Mouse (Mus musculus) right cerebral cortex, postnatal 10 days (tissue): ENCODE results near the gene Rheb.
A peak's percentile ranks its signal among the peaks of the same experiment; 100 is the strongest.
"Not testable (repeated sequence)": the region's sequence is repeated elsewhere in the genome, so short reads cannot be mapped to it uniquely, and the experiment has no call there.

Experiments
- DNase-seq, 2 experiments: peaks; one replicate each; pipeline ENCODE4 v3.0.0; 2021; ENCODE audit warnings: low spot score in 2 of 2

Rheb gene

DNA sequence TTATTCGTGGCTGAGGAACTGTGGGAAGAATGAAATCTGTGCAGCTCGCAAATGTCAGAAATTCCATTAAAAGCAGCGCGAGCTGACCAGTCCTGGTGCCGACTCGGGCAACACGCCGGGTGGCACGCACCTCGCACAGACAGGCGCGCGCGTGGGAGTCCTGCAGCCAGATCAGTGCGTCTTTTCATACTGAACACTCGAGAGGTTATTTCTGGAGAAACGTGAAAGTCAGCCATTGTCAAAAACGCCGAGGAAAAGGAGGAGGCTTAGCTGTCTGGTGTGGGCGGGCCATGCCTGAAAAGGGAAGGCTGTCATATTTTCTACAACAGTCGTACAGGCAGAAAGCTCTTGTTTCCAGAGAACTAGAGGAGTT is 665 bp upstream of the Rheb start:
- peak in 1 of 2 experiments; percentile 84 for DNase-seq

DNA sequence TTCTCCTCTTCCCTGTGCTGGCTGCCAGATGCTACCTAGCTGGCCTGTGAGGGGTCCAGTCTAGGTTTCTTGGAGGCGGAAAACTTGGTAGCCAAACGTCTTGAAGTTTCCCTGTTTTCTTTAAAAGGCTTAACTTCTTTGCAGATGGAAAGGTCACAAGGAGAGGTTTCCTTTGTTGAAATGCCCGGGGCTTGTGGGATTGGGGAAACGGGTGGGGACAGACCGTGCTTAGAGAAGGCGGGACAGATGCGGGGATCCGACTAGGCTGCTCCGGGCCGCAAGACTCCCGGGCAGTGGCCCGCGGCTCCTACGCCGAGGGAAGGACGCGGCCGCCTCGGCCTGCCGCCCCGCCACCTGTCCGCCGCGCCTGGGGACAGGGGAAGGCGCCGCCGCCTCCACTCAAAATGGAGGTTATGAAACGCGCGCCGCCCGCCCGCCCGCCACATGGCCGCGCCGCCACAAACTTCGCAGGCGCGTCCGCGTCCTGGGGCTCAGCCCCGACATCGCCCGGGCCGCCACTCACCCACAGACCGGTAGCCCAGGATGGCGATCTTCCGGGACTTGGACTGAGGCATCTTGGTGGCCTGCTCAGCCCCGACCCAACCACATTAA is 656 bp downstream of the Rheb start:
- DNase-seq, result no peak

DNA sequence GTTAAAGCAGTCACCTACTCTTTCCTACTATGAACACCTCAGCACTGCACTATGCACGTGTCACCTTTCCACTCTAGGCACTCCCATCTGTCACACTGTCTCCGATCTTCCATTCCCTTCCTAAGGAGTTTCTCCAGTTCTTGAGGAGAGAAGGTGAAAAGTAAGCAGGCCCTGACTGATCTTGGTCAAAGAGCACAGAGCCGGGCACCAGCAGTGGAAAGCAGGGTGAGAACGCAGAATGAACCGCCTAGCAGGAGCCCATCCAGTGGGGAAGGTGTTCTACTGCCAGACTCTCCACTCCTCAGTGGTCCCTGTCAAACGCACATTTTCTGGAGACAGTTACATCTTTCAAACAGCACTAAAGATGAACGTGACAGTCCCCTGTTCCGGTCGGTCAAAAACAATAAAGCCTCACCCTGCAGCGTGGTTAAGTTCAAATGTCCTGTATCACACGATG is 1.4 kb downstream of the Rheb start:
- no peak for DNase-seq

DNA sequence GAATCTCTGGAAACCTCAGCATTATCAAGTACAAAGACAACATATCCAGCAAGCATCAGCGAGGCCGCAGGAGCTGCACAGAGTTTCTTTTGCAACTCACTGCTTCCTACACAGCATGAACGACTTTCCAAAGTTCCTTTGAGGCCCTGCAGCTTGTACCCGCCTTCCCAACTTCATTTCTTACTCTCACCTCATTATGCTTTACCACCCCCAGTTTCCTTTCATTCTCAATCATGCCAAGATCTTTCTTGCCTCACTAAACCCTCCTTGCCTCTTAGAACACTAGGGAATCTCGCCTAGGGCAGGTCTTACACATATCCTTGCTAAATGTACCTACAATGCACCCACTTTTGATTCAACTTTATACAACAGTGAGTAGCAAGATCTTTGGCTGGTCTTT is 7.9 kb downstream of the Rheb start:
- DNase-seq, result no peak

DNA sequence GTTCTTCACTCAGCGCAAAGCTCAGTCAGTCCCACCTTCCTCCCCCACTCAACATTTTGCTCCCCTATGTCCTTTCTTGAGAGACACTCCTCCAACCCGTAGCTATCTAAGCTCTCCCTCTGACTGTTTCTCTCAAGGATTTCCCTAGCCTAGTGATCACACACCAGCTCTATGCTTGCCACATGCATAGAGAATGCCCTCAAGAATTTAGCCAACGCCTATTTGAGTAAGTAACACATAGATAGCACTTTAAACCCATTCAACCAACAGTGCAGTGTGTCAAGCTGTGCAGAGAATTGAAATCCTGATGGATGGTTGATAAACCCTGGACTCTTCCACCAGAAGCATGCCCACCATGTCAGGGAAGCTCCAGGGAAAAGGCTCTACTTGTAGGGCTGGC is 10.5 kb downstream of the Rheb start:
- DNase-seq, result no peak

DNA sequence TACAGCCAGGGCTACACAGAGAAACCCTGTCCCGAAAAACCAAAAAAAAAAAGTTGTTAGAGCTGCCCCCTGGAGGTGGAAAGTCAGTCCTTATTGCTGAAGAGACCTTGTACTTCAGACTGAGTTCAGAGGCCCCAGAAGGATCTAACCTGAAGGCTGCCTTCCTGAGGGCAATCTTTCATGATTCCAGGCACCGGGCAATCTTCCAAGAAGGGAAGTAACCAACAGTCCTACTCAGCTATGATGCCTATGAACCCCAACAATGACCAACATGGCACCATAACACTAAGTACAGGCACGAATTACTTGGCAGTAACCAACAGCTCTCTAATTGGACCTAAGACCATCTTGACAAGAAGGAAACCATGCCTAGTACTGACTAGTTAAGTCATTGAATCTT is 14.0 kb downstream of the Rheb start:
- DNase-seq, result no peak

DNA sequence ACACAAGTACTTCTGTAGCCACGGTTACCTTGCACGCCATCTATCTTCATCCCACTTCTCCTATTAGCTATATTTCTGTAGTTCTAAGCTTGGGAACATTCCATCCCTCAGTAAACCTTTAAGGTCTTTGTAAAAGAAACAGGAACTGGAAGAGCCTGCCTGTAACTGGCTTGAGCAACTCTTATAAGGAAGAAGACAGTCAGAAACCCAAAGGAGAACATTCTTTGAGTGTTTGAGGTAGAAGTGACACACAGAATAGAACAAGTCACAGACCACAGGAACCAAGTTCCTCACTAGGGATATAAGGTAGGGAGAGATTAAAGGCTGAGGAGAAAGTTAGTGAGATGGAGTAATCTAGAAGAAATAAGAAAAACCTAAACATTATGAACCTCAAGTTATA is 15.3 kb downstream of the Rheb start:
- no peak for DNase-seq

DNA sequence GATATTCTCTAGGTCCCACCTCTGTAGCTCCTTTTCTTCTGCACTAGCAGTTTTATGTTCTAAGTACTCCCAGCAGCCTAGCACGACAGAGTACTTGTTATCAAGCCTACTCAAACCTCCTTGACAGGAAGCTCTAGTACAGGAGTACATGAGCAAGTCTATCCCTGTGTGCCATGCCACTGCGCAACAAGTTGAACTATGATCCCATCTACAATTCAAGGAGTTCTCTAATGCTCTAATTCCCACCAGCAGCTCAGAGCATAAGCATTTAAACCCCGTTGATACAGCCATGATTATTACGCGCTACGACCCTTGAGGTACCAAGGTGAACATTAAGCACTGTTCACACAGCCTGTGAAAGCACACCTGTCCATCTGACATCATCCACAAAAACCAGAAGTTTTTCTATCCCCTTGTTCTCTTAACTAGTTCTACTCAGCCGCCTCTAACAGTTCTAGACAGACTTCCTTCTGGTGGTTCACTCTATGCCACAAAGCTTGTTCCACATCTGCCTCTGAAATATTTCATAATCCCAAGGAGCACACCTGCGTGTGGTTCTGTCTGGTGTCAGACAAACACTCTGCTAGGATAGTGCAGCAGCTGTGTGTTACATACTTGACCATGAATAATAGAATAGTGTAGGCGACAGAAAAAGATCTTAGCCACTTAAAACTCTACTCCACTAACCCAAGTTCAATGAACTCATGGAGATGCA is 16.2 kb downstream of the Rheb start:
- DNase-seq, result no peak

DNA sequence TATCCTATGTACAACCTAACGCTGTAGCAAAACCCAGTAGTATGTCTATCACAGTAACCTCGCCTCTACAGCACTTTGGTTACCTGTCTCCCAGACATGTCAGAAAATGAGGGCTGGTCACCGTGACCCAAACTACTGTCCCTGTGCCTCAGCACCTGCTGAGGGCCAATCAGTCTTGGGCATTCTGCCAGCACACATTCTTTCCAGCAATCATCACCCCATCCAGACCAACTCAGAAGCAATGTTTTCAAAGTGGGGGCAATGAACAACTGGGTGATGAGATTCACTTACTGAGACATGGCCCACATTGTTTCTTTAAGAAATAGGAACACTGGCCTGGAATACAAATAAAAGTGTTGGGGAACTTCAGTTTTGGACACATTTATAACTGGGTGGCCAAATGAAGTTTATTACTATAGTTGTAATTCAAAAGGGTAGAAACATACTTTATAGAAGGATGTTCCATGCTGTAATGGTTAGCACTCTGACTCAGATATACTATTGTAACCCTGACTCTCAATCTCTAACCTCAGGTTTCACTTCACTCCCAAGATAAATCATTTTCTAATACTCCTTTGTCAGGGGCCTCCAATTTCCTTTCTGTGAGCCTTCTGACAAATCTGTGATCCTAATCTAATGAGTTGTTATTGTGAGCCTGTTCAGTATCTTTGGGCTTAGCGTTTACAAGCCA is 16.9 kb downstream of the Rheb start:
- DNase-seq, result no peak

DNA sequence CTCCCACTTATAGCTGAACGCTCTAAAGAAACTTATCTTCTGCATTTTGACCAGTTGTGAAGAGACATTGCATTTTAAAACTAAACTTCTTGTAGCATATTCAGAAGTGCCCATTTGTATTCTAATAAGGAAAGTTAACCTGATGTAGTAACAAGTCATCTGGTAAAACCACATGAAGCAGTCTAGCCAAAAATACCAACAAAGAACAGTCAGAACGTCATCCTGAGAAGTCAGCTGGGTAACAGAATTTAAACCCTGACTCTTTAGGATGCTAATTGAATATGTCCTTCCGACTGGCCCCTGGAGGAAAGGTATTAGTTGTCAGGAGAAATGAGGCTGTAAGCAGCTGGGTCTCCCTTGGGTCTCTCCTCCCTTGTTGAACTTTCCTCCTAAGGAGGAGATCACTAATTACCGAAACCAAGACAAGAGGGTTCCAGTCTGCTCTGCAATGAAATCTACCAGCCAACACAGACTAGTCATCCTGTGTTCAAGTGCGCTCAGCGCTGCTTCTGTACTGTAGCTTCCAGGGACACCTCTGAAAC is 18.5 kb downstream of the Rheb start:
- no peak for DNase-seq

DNA sequence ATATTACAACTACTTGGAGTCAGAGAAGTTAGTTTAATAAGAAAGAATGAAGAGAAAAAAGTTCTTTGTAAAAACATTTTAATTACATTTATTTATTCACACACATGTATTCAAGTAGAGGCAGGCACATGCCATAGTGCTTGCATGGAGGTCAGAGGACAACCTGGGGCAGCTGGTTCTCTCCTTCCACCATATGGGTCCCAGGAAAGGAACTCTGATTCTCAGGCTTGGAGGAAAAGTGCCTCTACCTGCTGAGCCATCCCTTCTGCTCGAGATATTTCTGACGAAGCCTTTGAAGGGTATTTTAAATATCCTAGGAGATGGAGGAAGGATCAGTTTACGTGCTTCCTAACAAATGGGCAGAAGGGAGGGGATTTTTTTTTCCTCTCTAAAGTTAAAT is 19.6 kb downstream of the Rheb start:
- DNase-seq, result no peak

DNA sequence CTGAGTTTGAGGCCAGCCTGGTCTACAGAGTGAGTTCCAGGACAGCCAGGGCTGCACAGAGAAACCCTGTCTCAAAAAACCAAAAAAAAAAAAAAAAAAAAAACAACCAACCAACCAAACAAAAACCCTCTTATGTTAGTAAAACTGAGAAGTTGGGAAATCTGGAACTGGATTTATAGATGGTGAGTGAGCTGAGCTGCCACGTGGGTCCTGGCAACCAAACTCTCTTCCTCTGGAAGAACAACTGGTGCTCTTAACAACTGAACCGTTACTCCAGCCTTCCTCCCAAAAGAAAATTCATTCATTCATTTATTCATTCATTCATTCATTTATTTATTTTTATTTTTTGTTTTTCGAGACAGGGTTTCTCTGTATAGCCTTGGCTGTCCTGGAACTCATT is 20.2 kb downstream of the Rheb start:
- DNase-seq, result not testable (repeated sequence)

DNA sequence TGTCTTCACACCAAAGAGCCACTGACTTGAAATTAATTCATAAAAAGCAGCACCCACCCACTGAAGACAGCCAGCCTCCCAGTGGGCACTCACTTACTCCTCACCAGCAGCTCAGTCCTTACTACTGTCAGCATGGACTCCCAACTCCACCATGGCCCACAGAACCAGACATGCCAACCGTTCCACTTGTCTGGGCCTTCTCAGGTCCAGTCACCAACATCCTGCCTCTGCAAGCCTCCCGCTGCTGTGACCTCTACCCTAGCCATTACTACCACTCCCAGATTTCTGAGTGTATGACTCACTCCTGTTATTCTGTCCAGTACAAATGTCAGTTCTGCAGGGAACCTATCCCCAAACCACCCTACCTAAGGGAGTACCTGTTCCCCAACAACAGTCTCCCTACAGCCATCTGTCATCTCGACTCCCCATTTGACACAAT is 21.0 kb downstream of the Rheb start:
- DNase-seq, result no peak

DNA sequence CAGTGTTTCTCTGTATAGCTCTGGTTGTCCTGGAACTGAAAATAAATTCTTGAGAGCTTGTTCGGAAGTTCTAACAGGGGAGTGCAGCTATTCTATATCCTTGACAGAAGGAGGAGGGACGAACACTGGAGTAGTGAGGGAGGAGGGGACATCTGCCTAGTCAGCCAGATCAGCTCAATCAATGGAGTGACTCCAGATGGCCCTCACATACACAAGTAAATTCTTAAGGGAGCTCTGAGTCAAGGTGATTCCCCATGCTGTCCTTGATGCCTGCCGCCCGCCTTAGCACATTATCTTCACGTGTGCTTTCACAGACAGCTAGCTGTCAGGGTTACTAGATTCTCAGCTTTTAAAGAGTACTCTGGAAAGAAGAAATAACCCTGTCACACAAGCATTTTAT is 21.8 kb downstream of the Rheb start:
- no peak for DNase-seq

DNA sequence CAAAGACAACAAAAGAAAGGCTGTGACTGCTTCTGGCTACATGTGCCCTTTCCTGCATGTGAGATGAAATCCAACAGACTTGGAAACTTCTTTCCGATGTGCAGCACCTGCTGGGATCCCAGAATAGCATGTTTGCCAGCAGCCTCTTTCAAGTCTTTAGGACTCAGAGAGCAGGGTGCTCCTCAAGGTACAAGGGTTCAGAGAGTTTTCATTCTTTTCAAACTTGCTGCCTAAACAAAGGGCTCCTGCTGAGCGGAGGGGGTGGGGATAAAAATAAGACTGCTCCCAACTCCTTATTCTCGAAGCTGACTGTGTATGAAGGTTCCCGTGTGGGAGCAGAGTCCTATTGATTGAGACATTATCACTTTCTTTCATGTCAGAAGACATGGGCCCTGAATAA is 25.2 kb downstream of the Rheb start:
- DNase-seq, result no peak

DNA sequence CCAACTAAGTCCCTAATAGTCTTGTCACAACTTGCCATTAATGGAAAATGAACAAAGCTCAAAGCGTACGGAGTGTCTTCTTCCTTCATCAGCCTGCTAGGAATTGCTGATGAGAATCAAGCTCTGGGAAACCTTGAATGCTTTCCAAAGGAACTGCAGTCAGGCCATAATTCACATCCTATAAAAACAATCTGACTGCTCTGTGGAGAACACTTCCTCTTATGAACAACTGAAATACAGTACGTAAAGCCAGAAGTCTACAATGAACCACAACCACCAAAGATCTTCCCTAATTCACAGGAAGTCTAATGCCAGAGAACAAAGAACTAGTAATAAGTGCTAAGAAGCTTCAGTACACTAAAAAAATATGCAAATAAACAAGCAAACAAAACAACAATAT is 28.5 kb downstream of the Rheb start:
- no peak for DNase-seq

DNA sequence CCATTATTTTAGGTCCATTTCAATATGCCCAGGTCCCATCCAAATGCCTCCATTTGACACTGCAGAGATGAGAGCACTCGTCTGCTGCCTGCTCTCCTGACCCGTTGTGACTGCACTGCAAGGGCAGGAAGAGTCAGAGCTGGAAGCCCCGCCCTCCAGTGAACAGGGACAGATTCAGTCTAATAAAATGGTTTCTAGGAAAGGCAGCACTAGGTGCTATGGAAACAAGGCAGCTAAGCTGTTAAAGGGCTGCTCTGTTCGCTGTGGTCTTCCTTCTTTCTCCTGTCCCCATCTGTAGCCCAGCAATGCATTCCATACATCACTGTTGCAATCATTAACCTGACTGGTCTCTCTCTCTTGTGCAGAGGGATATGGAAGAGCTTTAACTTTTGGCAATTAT is 29.4 kb downstream of the Rheb start:
- no peak for DNase-seq

DNA sequence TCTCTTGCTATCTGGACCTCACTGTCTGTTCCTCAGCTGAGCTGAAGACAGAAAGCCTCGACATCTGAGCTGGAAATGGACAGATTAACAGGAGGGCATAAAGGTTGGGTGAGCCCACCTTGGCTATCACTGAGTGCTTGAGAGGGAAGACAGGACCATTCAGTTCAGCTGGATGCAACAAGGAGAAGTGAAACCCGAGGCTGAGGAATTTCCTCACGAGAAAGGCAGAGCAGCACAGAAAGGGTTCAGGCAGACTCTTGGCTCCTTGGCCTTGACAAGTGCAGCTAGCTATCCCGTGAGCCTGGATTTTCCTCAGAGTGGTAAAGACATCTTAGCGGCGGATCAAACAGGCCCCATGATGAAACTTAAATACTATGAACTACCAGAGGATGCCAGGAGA is 37.2 kb downstream of the Rheb start:
- no peak for DNase-seq

DNA sequence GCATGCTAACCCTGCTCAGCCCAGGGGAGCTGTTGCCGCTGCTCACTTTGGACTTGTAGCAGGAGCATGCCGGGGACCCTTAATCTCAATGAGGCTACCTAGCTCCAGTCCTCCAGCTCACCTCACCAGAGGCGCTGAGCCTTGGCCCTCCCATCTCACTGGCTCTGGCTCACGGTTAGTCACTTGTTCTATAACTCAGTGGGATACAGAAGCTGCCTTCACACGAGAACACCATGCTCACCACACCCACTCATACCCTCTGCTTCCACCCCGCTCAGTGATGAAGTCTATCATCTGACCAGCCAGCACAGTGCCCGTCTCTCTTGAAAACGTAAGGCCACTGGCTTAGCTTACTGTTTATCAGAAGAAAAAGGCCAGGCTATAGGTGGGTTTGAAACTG is 37.8 kb downstream of the Rheb start:
- DNase-seq, result no peak

DNA sequence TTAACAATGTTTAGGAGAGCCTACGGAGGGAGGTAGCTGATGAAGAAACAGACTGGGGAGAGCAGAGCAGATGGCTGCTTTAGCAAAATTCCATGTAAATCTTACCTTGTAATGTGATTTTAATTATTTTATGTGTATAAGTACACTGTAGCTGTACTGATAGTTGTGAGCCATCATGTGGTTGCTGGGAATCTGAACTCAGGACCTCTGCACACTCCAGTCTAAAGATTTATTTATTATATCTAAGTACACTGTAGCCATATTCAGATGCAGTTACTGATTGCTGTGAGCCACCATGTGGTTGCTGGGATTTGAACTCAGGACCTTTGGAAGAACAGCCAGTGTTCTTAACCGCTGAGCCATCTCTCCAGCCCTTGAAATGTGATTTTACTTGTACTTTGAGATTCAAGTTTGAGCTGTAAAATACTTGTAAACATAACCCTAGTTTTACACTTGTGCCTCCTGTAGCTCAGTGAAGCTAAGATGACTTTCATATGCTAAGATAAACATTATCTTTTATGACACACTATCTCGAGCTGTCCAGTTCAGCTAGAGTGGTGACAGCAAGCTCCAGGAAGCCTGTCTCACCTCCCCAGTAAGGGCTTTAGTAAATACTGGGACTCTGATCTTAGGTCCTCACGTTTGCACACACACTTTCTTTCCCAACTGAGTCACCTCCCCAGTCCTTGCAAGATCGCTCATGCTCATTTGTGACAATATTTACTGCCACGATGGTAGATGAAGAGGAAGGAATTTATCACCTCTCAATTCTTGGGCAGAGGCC is 40.4 kb downstream of the Rheb start:
- no peak for DNase-seq

DNA sequence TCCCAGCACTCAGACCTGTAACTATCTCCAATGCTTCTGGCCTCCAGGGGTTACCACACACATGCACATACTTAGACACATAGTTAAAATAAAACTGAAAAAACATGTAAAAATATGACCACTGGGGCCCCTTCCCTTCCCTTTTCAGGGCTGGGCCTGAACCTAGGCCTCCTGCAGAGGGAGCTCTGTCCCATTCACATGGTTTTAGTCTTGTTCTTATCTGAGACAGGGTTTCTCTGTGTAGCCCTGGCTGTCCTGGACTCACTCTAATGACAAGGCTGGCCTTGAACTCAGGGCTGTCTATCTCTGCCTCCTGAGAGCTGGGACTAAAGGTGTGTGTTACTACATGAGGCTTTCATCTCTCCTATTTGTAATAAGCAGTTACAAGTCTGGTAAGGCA is 42.0 kb downstream of the Rheb start:
- no peak for DNase-seq

DNA sequence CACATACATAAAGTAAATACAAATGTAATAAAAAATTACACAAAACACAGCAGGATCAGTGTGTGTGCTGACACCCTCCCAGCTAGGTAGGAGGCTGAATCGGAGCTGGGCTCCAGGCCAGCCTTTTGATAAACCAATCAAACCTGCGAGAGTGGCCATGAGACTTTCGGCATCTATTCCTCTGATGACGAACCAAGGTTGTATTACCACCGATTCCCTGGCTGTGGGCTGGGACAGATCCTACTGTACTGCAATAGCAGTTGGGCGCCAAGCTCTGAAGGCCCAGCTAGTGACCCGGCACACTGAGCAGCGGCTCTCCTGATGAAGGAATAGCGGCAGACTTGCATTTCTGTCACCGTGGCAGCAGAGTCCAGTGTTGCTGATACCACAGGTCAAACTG is 43.8 kb downstream of the Rheb start:
- no peak for DNase-seq
